Mouse (Mus musculus) heart, adult 2 months (tissue): Measurements from ENCODE around the gene Tuba1c.

Experiments used
- CTCF ChIP-seq: fragments of 200-600 bp; IDR thresholded peaks from 2 replicates; pipeline ENCODE4 v1.8.1; 2022; ENCODE audit warnings: antibody characterized with exemption, mild to moderate bottlenecking, moderate library complexity
- EP300 ChIP-seq: fragments of 200-500 bp; IDR thresholded peaks from 2 replicates; pipeline ENCODE4 v1.6.1; 2011; ENCODE audit warnings: low read depth, low read length, control low read depth; ENCODE audit not compliant: insufficient read depth

DNA sequence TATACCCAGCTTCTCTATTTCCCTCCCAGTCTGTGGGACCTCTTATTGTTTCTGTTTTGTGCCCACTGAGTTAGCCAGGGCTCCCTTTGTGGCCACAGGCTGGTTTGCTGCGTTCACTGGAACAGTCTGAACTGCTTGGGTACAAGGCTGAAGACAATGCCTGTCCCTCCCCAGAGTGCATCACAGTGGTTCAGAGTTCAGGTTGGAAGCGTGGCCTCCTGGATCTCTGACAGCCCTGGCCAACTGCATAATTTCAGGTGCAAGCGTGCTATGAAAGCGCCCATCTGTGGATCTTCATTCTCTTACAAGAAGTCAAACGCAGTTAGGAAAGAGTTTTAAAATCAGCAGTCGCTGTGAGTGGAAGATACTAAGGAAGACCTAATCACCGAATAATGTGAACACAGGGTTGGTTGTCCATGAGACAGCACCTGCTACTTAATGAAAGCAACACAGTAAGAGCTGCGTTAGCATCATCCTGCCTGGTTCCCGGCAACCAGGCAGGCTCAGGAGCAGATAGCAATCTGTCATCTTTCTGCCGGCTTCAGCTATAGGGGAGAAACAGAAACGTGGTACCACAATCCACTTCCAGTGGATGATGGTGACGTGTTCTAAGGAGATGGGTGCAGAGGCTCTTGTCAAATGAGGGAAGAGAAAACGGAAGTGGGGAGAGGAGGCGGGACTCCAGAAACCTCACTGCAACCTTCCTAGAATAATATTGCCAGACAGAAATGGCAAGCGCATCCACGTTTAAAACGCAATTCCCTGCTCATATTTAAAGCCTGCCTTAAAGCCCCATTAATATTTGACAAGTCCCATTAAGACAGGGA, 37.4 kb upstream of the Tuba1c start:
- TF ChIP-seq CTCF (no peak), EP300 (no peak)
